Mouse (Mus musculus) spleen, adult 2 months (tissue): ENCODE measurements around the gene Ndnf.

Source experiments
- CTCF ChIP-seq: fragments of 200-500 bp; IDR thresholded peaks from 2 replicates; pipeline ENCODE4 v1.5.1; 2011; ENCODE audit warnings: mild to moderate bottlenecking, inconsistent platforms; ENCODE audit not compliant: insufficient read depth, insufficient read length, insufficient replicate concordance; ENCODE audit errors: extremely low read depth
- POLR2A ChIP-seq: fragments of 200-500 bp; IDR thresholded peaks from 2 replicates; pipeline ENCODE4 v1.6.1; 2011; ENCODE audit warnings: low read depth, low read length, inconsistent platforms

DNA sequence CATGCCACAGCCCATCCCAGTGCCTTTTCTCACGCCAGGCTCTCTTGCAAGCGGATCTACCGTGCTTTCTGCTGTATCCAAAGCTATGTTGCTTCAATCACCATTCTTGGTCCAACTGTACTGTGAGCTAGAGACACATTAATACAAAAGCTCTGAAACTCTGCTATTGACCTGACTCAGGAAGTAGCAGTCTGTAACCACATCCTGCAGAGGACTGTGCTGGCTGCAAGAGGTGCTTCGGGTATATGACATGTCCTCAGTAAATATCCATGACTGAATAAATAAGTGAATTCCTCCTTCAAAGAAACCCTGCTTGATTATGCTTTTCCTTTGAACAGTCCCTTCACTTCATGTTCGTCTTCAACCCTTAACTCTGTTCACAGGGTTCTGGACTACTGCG, 23.7 kb upstream of the Ndnf start:
- TF ChIP-seq CTCF (no peak), POLR2A (no peak)
